Mouse (Mus musculus): ENCODE results near the gene Krtap31-2. TPM values are rescaled to one million over a fixed set of nuclear protein-coding genes. Genes with fewer than 3 reads are reported as not detected.

Gene Krtap31-2
- polyA plus RNA-seq, 1 experiment from 2014 or later = not detected

GRCm38 (mm10) chr11:99983442-99983841, 47.4 kb downstream of the Krtap31-2 start:
- ATAC-seq (ENCODE audit: insufficient read depth, low FRiP score) = no peak
- no peak overlapping the region for H3K4me2 ChIP-seq (ENCODE audit: low read depth, low read length)
- WGBS = 83% methylated on average over 1 of the region's 1 CpGs

GRCm38 (mm10) chr11:99985291-99986092, 49.4 kb downstream of the Krtap31-2 start:
- peak; percentile 44; the same call in 1 of the 2 replicates for ATAC-seq (ENCODE audit: insufficient read depth, low FRiP score)
- Histone ChIP-seq H3K4me2 (ENCODE audit: low read depth, low read length) (no peak overlapping the region), H3K36me3 (ENCODE audit: control insufficient read depth, insufficient read depth, low read length) (no peaks in the 10 kb centered on the region), H3K27ac (ENCODE audit: low read length) (no peak overlapping the region), H3K4me1 (ENCODE audit: control insufficient read depth, insufficient read depth, low read length) (no peaks in the 10 kb centered on the region), H3K4me3 (replicated peaks; ENCODE audit: low read length) (no peak overlapping the region), H3K27me3 (ENCODE audit: control insufficient read depth, insufficient read depth, low read length) (no peaks in the 10 kb centered on the region), H3K9me3 (replicated peaks; ENCODE audit: control insufficient read depth, low read length) (no peaks in the 10 kb centered on the region), H3K9ac (ENCODE audit: low read length) (no peak overlapping the region)
- WGBS = 76% methylated on average over 20 of the region's 20 CpGs

More at GRCm38 (mm10) chr11:99983442-99983841, 47.4 kb downstream of the Krtap31-2 start:
- Histone ChIP-seq H3K9me3 (replicated peaks; ENCODE audit: control insufficient read depth, low read length) (no peaks in the 10 kb centered on the region), H3K36me3 (ENCODE audit: control insufficient read depth, insufficient read depth, low read length) (no peaks in the 10 kb centered on the region), H3K4me1 (ENCODE audit: control insufficient read depth, insufficient read depth, low read length) (no peaks in the 10 kb centered on the region), H3K9ac (ENCODE audit: low read length) (no peak overlapping the region), H3K4me3 (replicated peaks; ENCODE audit: low read length) (no peak overlapping the region), H3K27me3 (ENCODE audit: control insufficient read depth, insufficient read depth, low read length) (no peaks in the 10 kb centered on the region), H3K27ac (ENCODE audit: low read length) (no peak overlapping the region)

GRCm38 (mm10) chr11:99986180-99986647, 50.1 kb downstream of the Krtap31-2 start, which contains the start of gene Krtap16-1:
Gene Krtap16-1 (minus strand): TSS chr11:99986597.
- H3K4me3 ChIP-seq (replicated peaks; ENCODE audit: low read length) = no peak within 1 kb of the TSS
- no peak for ATAC-seq (ENCODE audit: insufficient read depth, low FRiP score)
- H3K36me3 ChIP-seq (ENCODE audit: control insufficient read depth, insufficient read depth, low read length) = no peaks in the 10 kb centered on the region
- H3K27me3 ChIP-seq (ENCODE audit: control insufficient read depth, insufficient read depth, low read length) = no peaks in the 10 kb centered on the region
- H3K27ac ChIP-seq (ENCODE audit: low read length) = no peak within 1 kb of the TSS
- 73% methylated on average over 8 of the region's 8 CpGs for WGBS
- no peaks in the 10 kb centered on the region for H3K4me1 ChIP-seq (ENCODE audit: control insufficient read depth, insufficient read depth, low read length)
- no peak within 1 kb of the TSS for H3K9ac ChIP-seq (ENCODE audit: low read length)
- no peaks in the 10 kb centered on the region for H3K9me3 ChIP-seq (replicated peaks; ENCODE audit: control insufficient read depth, low read length)
- H3K4me2 ChIP-seq (ENCODE audit: low read depth, low read length) = no peak within 1 kb of the TSS

Other genes with a start within 250 kb of the Krtap31-2 start
- gene Gm14190, start 245.6 kb upstream of the Krtap31-2 start, polyA plus RNA-seq (2015; fragmentation: Nextera tagmentation; extraction: Ambion mirVana) = not detected in 2 replicates
- gene Gm14180, start 202.0 kb upstream of the Krtap31-2 start, polyA plus RNA-seq (2015; fragmentation: Nextera tagmentation; extraction: Ambion mirVana) = not detected in 2 replicates
- gene Gm11595, start 163.4 kb upstream of the Krtap31-2 start, polyA plus RNA-seq (2015; fragmentation: Nextera tagmentation; extraction: Ambion mirVana) = not detected in 2 replicates
- gene Krtap4-8, start 155.6 kb upstream of the Krtap31-2 start, polyA plus RNA-seq (2015; fragmentation: Nextera tagmentation; extraction: Ambion mirVana) = not detected in 2 replicates
- gene Krtap4-9, start 151.1 kb upstream of the Krtap31-2 start, polyA plus RNA-seq (2015; fragmentation: Nextera tagmentation; extraction: Ambion mirVana) = not detected in 2 replicates
- not detected in 2 replicates for gene Gm11596, start 142.8 kb upstream of the Krtap31-2 start, polyA plus RNA-seq (2015; fragmentation: Nextera tagmentation; extraction: Ambion mirVana)
- gene Gm11569, start 137.4 kb upstream of the Krtap31-2 start, polyA plus RNA-seq (2015; fragmentation: Nextera tagmentation; extraction: Ambion mirVana) = not detected in 2 replicates
- gene Gm11554, start 131.8 kb upstream of the Krtap31-2 start, polyA plus RNA-seq (2015; fragmentation: Nextera tagmentation; extraction: Ambion mirVana) = not detected in 2 replicates
- gene Krtap4-13, start 126.4 kb upstream of the Krtap31-2 start, polyA plus RNA-seq (2015; fragmentation: Nextera tagmentation; extraction: Ambion mirVana) = not detected in 2 replicates
- not detected in 2 replicates for gene Gm11564, start 120.6 kb upstream of the Krtap31-2 start, polyA plus RNA-seq (2015; fragmentation: Nextera tagmentation; extraction: Ambion mirVana)
- not detected in 2 replicates for gene 2300003K06Rik, start 98.2 kb upstream of the Krtap31-2 start, polyA plus RNA-seq (2015; fragmentation: Nextera tagmentation; extraction: Ambion mirVana)
- gene Krtap4-16, start 84.7 kb upstream of the Krtap31-2 start, polyA plus RNA-seq (2015; fragmentation: Nextera tagmentation; extraction: Ambion mirVana) = not detected in 2 replicates
- gene Gm11568, start 78.4 kb upstream of the Krtap31-2 start, polyA plus RNA-seq (2015; fragmentation: Nextera tagmentation; extraction: Ambion mirVana) = not detected in 2 replicates
- not detected in 2 replicates for gene Gm11559, start 71.8 kb upstream of the Krtap31-2 start, polyA plus RNA-seq (2015; fragmentation: Nextera tagmentation; extraction: Ambion mirVana)
- not detected in 2 replicates for gene Krtap9-1, start 62.9 kb upstream of the Krtap31-2 start, polyA plus RNA-seq (2015; fragmentation: Nextera tagmentation; extraction: Ambion mirVana)
- gene Gm11567, start 57.1 kb upstream of the Krtap31-2 start, polyA plus RNA-seq (2015; fragmentation: Nextera tagmentation; extraction: Ambion mirVana) = not detected in 2 replicates
- not detected in 2 replicates for gene Krtap31-1, start 28.4 kb upstream of the Krtap31-2 start, polyA plus RNA-seq (2015; fragmentation: Nextera tagmentation; extraction: Ambion mirVana)
- gene Gm11565, start 21.5 kb upstream of the Krtap31-2 start, polyA plus RNA-seq (2015; fragmentation: Nextera tagmentation; extraction: Ambion mirVana) = not detected in 2 replicates
- gene Krtap9-5, start 12.2 kb downstream of the Krtap31-2 start, polyA plus RNA-seq (2015; fragmentation: Nextera tagmentation; extraction: Ambion mirVana) = not detected in 2 replicates
- gene Krtap29-1, start 42.8 kb downstream of the Krtap31-2 start, polyA plus RNA-seq (2015; fragmentation: Nextera tagmentation; extraction: Ambion mirVana) = not detected in 2 replicates
- not detected in 2 replicates for gene Krtap16-1, start 50.3 kb downstream of the Krtap31-2 start, polyA plus RNA-seq (2015; fragmentation: Nextera tagmentation; extraction: Ambion mirVana)
- gene Krtap17-1, start 57.7 kb downstream of the Krtap31-2 start, polyA plus RNA-seq (2015; fragmentation: Nextera tagmentation; extraction: Ambion mirVana) = not detected in 2 replicates
- gene Krt33a, start 79.9 kb downstream of the Krtap31-2 start, polyA plus RNA-seq (2015; fragmentation: Nextera tagmentation; extraction: Ambion mirVana) = 0.23 and 0.34 TPM in 2 replicates
- gene Krt33b, start 93.6 kb downstream of the Krtap31-2 start, polyA plus RNA-seq (2015; fragmentation: Nextera tagmentation; extraction: Ambion mirVana) = 0.30 TPM in 1 of 2 replicates, not detected in the other
- 3.2 and 4.2 TPM in 2 replicates for gene Krt34, start 105.3 kb downstream of the Krtap31-2 start, polyA plus RNA-seq (2015; fragmentation: Nextera tagmentation; extraction: Ambion mirVana)
- gene Krt31, start 114.3 kb downstream of the Krtap31-2 start, polyA plus RNA-seq (2015; fragmentation: Nextera tagmentation; extraction: Ambion mirVana) = 0.74 and 0.81 TPM in 2 replicates
- gene Krt32, start 151.9 kb downstream of the Krtap31-2 start, polyA plus RNA-seq (2015; fragmentation: Nextera tagmentation; extraction: Ambion mirVana) = 0.24 and 0.40 TPM in 2 replicates
- 0.76 and 1.5 TPM in 2 replicates for gene Krt35, start 159.9 kb downstream of the Krtap31-2 start, polyA plus RNA-seq (2015; fragmentation: Nextera tagmentation; extraction: Ambion mirVana)
- gene Krt36, start 169.3 kb downstream of the Krtap31-2 start, polyA plus RNA-seq (2015; fragmentation: Nextera tagmentation; extraction: Ambion mirVana) = 0.44 and 0.75 TPM in 2 replicates
- 1,856 and 2,859 TPM in 2 replicates for gene Krt13, start 185.3 kb downstream of the Krtap31-2 start, polyA plus RNA-seq (2015; fragmentation: Nextera tagmentation; extraction: Ambion mirVana)
- gene Krt15, start 199.6 kb downstream of the Krtap31-2 start, polyA plus RNA-seq (2015; fragmentation: Nextera tagmentation; extraction: Ambion mirVana) = 1,477 and 1,759 TPM in 2 replicates
- 1,141 and 1,514 TPM in 2 replicates for gene Krt19, start 212.4 kb downstream of the Krtap31-2 start, polyA plus RNA-seq (2015; fragmentation: Nextera tagmentation; extraction: Ambion mirVana)

Measured in stomach, embryonic 16.5 days (tissue).